Comparison of ENCODE assay signal across 10 mouse cellular contexts in genomic region chr15:57140130-57140750, GRCm38 (mm10).
DNase-seq lines count a peak whose midpoint lies in the region; ATAC-seq and TF ChIP-seq lines count a peak whose summit lies in the region.
"Had no signal": no experiment of that assay in that cellular context is flagged by ENCODE, and none has a peak within 500 bp of the region (broad histone marks: within the 10 kb centered on the region; RNA-seq: fewer than 3 reads in every experiment).

No protein-coding gene starts in this region.

- H3K4me2 ChIP-seq in lung, embryonic 14.5 days: peak overlapping the region; percentile 20; the same call in 1 of the 2 replicates
- H3K4me2 ChIP-seq: liver, embryonic 12.5 days had no signal

- WGBS in lung, embryonic 14.5 days: 23% methylated on average over 9 of the region's 9 CpGs

- no peaks in the 10 kb centered on the region for H3K9me3 ChIP-seq in lung, embryonic 14.5 days (ENCODE audit: low read depth, low read length)
- H3K9me3 ChIP-seq: liver, embryonic 12.5 days had no signal

- no peaks in the 10 kb centered on the region for H3K36me3 ChIP-seq in lung, embryonic 14.5 days (ENCODE audit: insufficient read depth)
- H3K36me3 ChIP-seq: liver, embryonic 12.5 days had no signal

- ATAC-seq in lung, embryonic 14.5 days (ENCODE audit: insufficient read depth): peak; percentile 52; the same call in 1 of the 2 replicates
- ATAC-seq: liver, embryonic 12.5 days had no signal

- H3K9ac ChIP-seq in lung, embryonic 14.5 days: no peak overlapping the region
- H3K9ac ChIP-seq: liver, embryonic 12.5 days had no signal

- H3K27ac ChIP-seq in lung, embryonic 14.5 days (ENCODE audit: low read depth): no peak overlapping the region
- H3K27ac ChIP-seq: liver, embryonic 12.5 days had no signal

- intact Hi-C loops in gastrocnemius, postnatal 36 days (cut with DNase I): no loop called here

- no peak overlapping the region for H3K4me3 ChIP-seq in lung, embryonic 14.5 days (ENCODE audit: low read depth, low read length)
- H3K4me3 ChIP-seq: liver, embryonic 12.5 days had no signal

- no peaks in the 10 kb centered on the region for H3K4me1 ChIP-seq in lung, embryonic 14.5 days (ENCODE audit: insufficient read depth)
- H3K4me1 ChIP-seq: liver, embryonic 12.5 days had no signal

- DNase-seq in cerebellum, postnatal 14 days: peak; percentile 30 to 38
- no peak for DNase-seq in cerebellum, postnatal 36 days
- peak; percentile 50 for DNase-seq in lung, embryonic 14.5 days
- no peak for DNase-seq in lung, postnatal 14 days
- peak; percentile 11 to 14 for DNase-seq in gastrocnemius, postnatal 36 days
- DNase-seq in urinary bladder, postnatal 25 days (ENCODE audit: low spot score): peak; percentile 12
- DNase-seq in testis, postnatal 10 days (ENCODE audit: low spot score): no peak
- DNase-seq in layer of hippocampus, postnatal 10 days (ENCODE audit: low spot score in 2 of 2): no peak
- DNase-seq: B cell, adult 2 months had no signal

- TF ChIP-seq CTCF in lung, embryonic 14.5 days (IDR thresholded peaks at IDR 0.05; ENCODE audit: low read depth): no peak

- H3K27me3 ChIP-seq in lung, embryonic 14.5 days (ENCODE audit: insufficient read depth, low read length): no peaks in the 10 kb centered on the region
- H3K27me3 ChIP-seq: liver, embryonic 12.5 days had no signal

Comparison
In these comparisons a context has a peak if more than half of its experiments do, and no peak if none do; other contexts are left out.
1. DNase-seq: peak in cerebellum, postnatal 14 days (2 of 2), lung, embryonic 14.5 days (single experiment), gastrocnemius, postnatal 36 days (2 of 2) and urinary bladder, postnatal 25 days (single experiment); none in cerebellum, postnatal 36 days (0 of 2), lung, postnatal 14 days (single experiment), testis, postnatal 10 days (single experiment) and layer of hippocampus, postnatal 10 days (0 of 2).